Mouse (Mus musculus) forebrain, embryonic 11.5 days (tissue): ENCODE measurements around the gene Cutc. TPM values are rescaled to one million over a fixed set of nuclear protein-coding genes. Genes with fewer than 3 reads are reported as not detected.

Experiments
- ATAC-seq: fragments of 200-750 bp; cut with Nextera tagmentation; replicated peaks from 2 replicates; pipeline ENCODE4 v1.8.0; 2017; ENCODE audit warnings: moderate TSS enrichment; ENCODE audit not compliant: low FRiP score
- DNase-seq: peaks from one replicate; pipeline ENCODE4 v3.0.0-alpha.2; 2017; ENCODE audit warnings: low spot score
- H3K27ac ChIP-seq: fragments of 300-500 bp; sonication (generic); 2 replicates; pipeline ENCODE4 v1.5.1; 2014; ENCODE audit warnings: low read depth, low read length
- H3K27me3 ChIP-seq: fragments of 300-500 bp; sonication (generic); 2 replicates; pipeline ENCODE4 v1.6.1; 2014; ENCODE audit warnings: mild to moderate bottlenecking, low read length, mixed read lengths; ENCODE audit not compliant: control insufficient read depth, insufficient read depth
- H3K36me3 ChIP-seq: fragments of 300-500 bp; sonication (generic); 2 replicates; pipeline ENCODE4 v1.6.1; 2014; ENCODE audit warnings: mild to moderate bottlenecking, low read length, moderate library complexity, mixed read lengths; ENCODE audit not compliant: control insufficient read depth, insufficient read depth
- H3K4me1 ChIP-seq: fragments of 300-500 bp; sonication (generic); replicated peaks from 2 replicates; pipeline ENCODE4 v1.6.1; 2014; ENCODE audit warnings: low read length, mixed read lengths; ENCODE audit not compliant: control insufficient read depth, insufficient read depth
- H3K4me2 ChIP-seq: fragments of 300-500 bp; sonication (generic); 2 replicates; pipeline ENCODE4 v1.6.1; 2014; ENCODE audit warnings: low read depth, mild to moderate bottlenecking, low read length, moderate library complexity, mixed read lengths; ENCODE audit not compliant: severe bottlenecking
- H3K4me3 ChIP-seq: fragments of 300-500 bp; sonication (generic); 2 replicates; pipeline ENCODE4 v1.5.1; 2014; ENCODE audit warnings: low read depth, low read length
- H3K9ac ChIP-seq: fragments of 300-500 bp; sonication (generic); 2 replicates; pipeline ENCODE4 v1.6.1; 2014; ENCODE audit warnings: low read length
- H3K9me3 ChIP-seq: fragments of 300-500 bp; sonication (generic); 2 replicates; pipeline ENCODE4 v1.6.1; 2016; ENCODE audit warnings: low read length, mixed read lengths; ENCODE audit not compliant: control insufficient read depth
- WGBS: fragments of 180-500 bp; shearing (Covaris S2); extraction: QIAGEN DNeasy Blood & Tissue Kit; methylation state at CpG from one replicate; pipeline ENCODE4 v1.1.7; 2014; 5-methylcytosine and 5-hydroxymethylcytosine counted together
- polyA plus RNA-seq: library from polyadenylated mRNA; unstranded; fragments of >200 nt; fragmentation: Nextera tagmentation; extraction: Ambion mirVana; gene quantifications from 2 replicates; pipeline ENCODE4 v1.2.1, GENCODE M21; 2014

Gene Cutc
- polyA plus RNA-seq, 1 experiment from 2014 or later, result 12.5 TPM

GRCm38 (mm10) chr19:43761543-43762256 is 8.9 kb downstream of the Cutc start:
- no peak overlapping the region for H3K27ac ChIP-seq
- H3K9me3 ChIP-seq, result no peaks in the 10 kb centered on the region
- no peak overlapping the region for H3K4me3 ChIP-seq
- no peaks in the 10 kb centered on the region for H3K36me3 ChIP-seq
- no peak overlapping the region for H3K9ac ChIP-seq
- H3K4me2 ChIP-seq, result no peak overlapping the region
- ATAC-seq, result no peak
- H3K4me1 ChIP-seq, result no peaks in the 10 kb centered on the region
- DNase-seq, result no peak
- H3K27me3 ChIP-seq, result no peaks in the 10 kb centered on the region

- Histone ChIP-seq H3K27ac (no peak overlapping the region), H3K4me1 (no peaks in the 10 kb centered on the region), H3K9me3 (no peaks in the 10 kb centered on the region), H3K9ac (no peak overlapping the region), H3K36me3 (no peaks in the 10 kb centered on the region), H3K4me2 (no peak overlapping the region), H3K4me3 (no peak overlapping the region), H3K27me3 (no peaks in the 10 kb centered on the region)
- ATAC-seq, result no peak
- 80% methylated on average over 2 of the region's 2 CpGs for WGBS
- DNase-seq, result no peak
Observed at GRCm38 (mm10) chr19:43762410-43762809, 9.6 kb downstream of the Cutc start.

GRCm38 (mm10) chr19:43766451-43766850 is 13.7 kb downstream of the Cutc start:
- Histone ChIP-seq H3K4me1 (no peaks in the 10 kb centered on the region), H3K4me3 (no peak overlapping the region), H3K9ac (no peak overlapping the region), H3K27me3 (no peaks in the 10 kb centered on the region), H3K4me2 (no peak overlapping the region), H3K9me3 (no peaks in the 10 kb centered on the region), H3K27ac (no peak overlapping the region), H3K36me3 (no peaks in the 10 kb centered on the region)
- DNase-seq (no peak), ATAC-seq (no peak)
- 89% methylated on average over 5 of the region's 5 CpGs for WGBS

DNA sequence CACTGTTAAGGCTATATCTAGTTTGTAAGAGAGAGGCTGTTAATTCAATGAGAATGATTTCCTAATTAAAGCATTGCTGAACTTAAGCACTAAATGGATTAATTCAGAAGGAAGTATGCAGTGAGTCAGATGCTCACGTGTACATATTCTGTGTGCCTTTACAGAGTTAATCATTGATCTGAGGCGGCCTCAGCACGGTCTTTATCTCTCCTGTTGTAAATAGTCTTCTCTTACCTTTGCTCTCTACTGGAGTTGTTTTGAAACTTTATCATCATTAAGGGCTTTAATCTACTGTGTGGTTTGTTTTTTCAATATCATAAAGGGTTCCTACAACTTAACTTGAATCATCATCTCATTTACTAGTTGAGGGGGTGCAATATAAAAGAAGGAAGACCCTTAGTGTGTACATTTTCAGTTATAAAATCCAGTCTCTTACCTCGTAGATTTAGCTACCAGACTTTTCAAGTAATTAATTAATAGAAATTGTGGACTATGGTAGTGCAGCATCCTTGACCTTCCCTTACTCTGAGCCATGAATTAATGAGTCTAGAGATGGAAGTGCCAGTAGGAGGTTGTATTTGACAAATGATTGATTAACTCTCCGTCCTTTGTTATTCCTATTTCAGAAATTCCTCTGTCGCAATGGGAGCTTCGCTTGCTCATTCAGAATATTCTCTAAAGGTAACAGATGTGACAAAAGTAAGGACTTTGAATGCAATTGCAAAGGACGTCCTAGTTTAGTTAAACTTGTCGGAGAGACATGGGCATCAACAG is 14.9 kb downstream of the Cutc start:
- Histone ChIP-seq H3K27me3 (no peaks in the 10 kb centered on the region), H3K9ac (no peak overlapping the region), H3K27ac (no peak overlapping the region), H3K9me3 (no peaks in the 10 kb centered on the region), H3K4me3 (no peak overlapping the region), H3K36me3 (no peaks in the 10 kb centered on the region), H3K4me2 (no peak overlapping the region), H3K4me1 (no peaks in the 10 kb centered on the region)
- WGBS, result 85% methylated on average over 9 of the region's 9 CpGs
- DNase-seq (no peak), ATAC-seq (no peak)

GRCm38 (mm10) chr19:43769366-43769960 is 16.7 kb downstream of the Cutc start:
- H3K4me3 ChIP-seq, result no peak overlapping the region
- no peak for DNase-seq
- H3K4me2 ChIP-seq, result no peak overlapping the region
- H3K4me1 ChIP-seq, result no peaks in the 10 kb centered on the region
- no peak overlapping the region for H3K9ac ChIP-seq
- no peak overlapping the region for H3K27ac ChIP-seq
- WGBS, result 83% methylated on average over 5 of the region's 5 CpGs
- ATAC-seq, result no peak
- H3K9me3 ChIP-seq, result no peaks in the 10 kb centered on the region
- no peaks in the 10 kb centered on the region for H3K27me3 ChIP-seq
- no peaks in the 10 kb centered on the region for H3K36me3 ChIP-seq

DNA sequence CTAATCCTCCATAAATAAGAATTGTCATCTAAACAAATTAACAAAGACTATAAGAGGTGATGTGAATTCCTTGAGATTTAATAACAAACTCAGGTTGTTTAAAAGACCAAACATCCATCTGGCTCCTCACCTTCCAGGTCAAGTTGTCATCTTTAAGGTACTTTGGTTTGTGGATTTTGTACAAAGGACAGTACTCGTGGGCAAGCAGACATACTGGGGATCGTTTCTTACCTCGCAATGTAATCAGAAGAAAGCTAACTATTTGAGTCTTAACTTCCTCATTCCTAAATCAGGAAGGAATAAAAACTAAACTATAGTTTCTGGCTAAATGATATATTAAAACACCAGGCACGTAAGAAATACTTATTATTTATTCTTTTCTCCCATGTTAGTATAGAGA is 17.8 kb downstream of the Cutc start:
- Histone ChIP-seq H3K9me3 (no peaks in the 10 kb centered on the region), H3K9ac (no peak overlapping the region), H3K27me3 (no peaks in the 10 kb centered on the region), H3K4me1 (no peaks in the 10 kb centered on the region), H3K36me3 (no peaks in the 10 kb centered on the region), H3K4me2 (no peak overlapping the region), H3K4me3 (no peak overlapping the region), H3K27ac (no peak overlapping the region)
- DNase-seq (no peak), ATAC-seq (no peak)
- 90% methylated on average over 4 of the region's 4 CpGs for WGBS

DNA sequence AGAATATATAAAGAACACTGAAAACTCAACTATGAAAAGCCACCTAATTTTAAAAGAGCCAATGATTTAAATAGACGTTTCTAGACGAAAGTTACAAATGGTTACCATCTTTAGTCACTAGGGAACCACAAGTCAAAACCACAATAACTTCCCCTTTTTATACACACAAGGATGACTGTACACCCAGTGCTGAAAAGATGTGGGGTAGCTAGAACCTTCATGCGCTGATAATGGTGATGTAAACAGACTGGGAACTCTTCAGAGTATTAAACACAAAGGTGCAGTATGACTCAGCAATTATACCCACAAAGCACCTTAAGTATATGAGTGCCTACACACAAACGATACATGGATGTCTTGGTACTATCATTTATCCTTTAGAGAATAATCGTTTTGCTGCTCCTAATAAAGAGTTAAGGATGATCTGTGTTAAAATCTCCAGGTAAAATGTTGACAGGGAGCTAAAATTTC is 18.7 kb downstream of the Cutc start:
- Histone ChIP-seq H3K9ac (no peak overlapping the region), H3K4me3 (no peak overlapping the region), H3K27me3 (no peaks in the 10 kb centered on the region), H3K4me2 (no peak overlapping the region), H3K36me3 (no peaks in the 10 kb centered on the region), H3K4me1 (no peaks in the 10 kb centered on the region), H3K9me3 (no peaks in the 10 kb centered on the region), H3K27ac (no peak overlapping the region)
- DNase-seq (no peak), ATAC-seq (no peak)
- WGBS, result 91% methylated on average over 5 of the region's 5 CpGs

DNA sequence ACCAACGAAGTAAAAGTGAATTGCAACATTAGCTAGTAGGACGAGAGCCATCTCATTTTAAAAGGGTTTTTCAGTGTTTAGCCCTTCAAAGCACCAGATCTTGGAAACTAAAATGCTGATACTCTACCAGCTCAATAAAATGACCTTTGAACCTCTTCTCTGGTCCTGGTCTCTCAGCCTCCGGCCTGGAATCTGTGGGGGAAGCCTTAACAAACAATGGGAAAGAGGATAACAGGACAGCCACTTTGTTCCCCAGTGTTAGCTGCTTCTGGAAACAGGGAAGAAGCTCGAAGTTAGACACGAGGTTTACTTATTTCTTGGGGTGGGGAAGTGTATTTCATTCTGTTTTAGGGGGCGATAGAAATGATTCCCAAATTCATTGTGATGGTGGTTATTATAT is 19.5 kb downstream of the Cutc start:
- ATAC-seq (no peak), DNase-seq (no peak)
- Histone ChIP-seq H3K4me1 (no peaks in the 10 kb centered on the region), H3K9ac (no peak overlapping the region), H3K4me2 (no peak overlapping the region), H3K36me3 (no peaks in the 10 kb centered on the region), H3K4me3 (no peak overlapping the region), H3K27me3 (no peaks in the 10 kb centered on the region), H3K27ac (no peak overlapping the region), H3K9me3 (no peaks in the 10 kb centered on the region)
- WGBS, result 59% methylated on average over 6 of the region's 6 CpGs
